8 mouse cellular contexts compared by ENCODE assay signal in genomic region chr4:114986591-114987432, GRCm38 (mm10). TPM values are rescaled to one million over a fixed set of nuclear protein-coding genes. Genes with fewer than 3 reads are reported as not detected.
A peak's percentile ranks its signal among the peaks of the same experiment; 100 is the strongest.
DNase-seq lines count a peak whose midpoint lies in the region; ATAC-seq lines count a peak whose summit lies in the region.

TSS of gene Cmpk1 (minus strand) at chr4:114987241.

- H3K27me3 ChIP-seq in hindbrain, embryonic 13.5 days, result peaks cover 4% of the 10 kb centered on the region; the same call in 1 of the 2 replicates

- no peaks in the 10 kb centered on the region for H3K9me3 ChIP-seq in hindbrain, embryonic 13.5 days

- H3K27ac ChIP-seq in hindbrain, embryonic 13.5 days, result peak within 1 kb of the TSS; percentile 100

- no peaks in the 10 kb centered on the region for H3K36me3 ChIP-seq in hindbrain, embryonic 13.5 days

- peak within 1 kb of the TSS; percentile 83 for H3K4me3 ChIP-seq in hindbrain, embryonic 13.5 days

- peak; percentile 98 for ATAC-seq in hindbrain, embryonic 13.5 days (ENCODE audit: low FRiP score)

- WGBS in hindbrain, embryonic 13.5 days, result under 1% methylated on average over 91 of the region's 93 CpGs

- DNase-seq in R1 (ENCODE audit: low read depth, low spot score), result peak; percentile 79
- peak; percentile 88 to 91 for DNase-seq in cerebellum, postnatal 14 days
- peak; percentile 59 to 67 for DNase-seq in frontal cortex, postnatal 25 days (ENCODE audit: low spot score in 2 of 2)
- DNase-seq in layer of hippocampus, postnatal 14 days (ENCODE audit: low spot score in 2 of 2), result peak; percentile 81 to 85
- peak; percentile 91 for DNase-seq in lung, postnatal 10 days
- peak; percentile 86 for DNase-seq in ovary, postnatal 36 days (ENCODE audit: low spot score)
- peak; percentile 89 for DNase-seq in thymus, postnatal 14 days

- peak within 1 kb of the TSS; percentile 92 for H3K9ac ChIP-seq in hindbrain, embryonic 13.5 days

- peaks cover 22% of the 10 kb centered on the region for H3K4me1 ChIP-seq in hindbrain, embryonic 13.5 days (replicated peaks)

- peak within 1 kb of the TSS; percentile 83 for H3K4me2 ChIP-seq in hindbrain, embryonic 13.5 days

RNA-seq across cellular contexts. Expression of gene Cmpk1, which starts in this region (rescaled TPM):
- 186 and 191 TPM in 2 replicates for polyA plus RNA-seq in hindbrain, embryonic 13.5 days (2015; fragmentation: Nextera tagmentation; extraction: Ambion mirVana)
- 100 to 1,000 TPM; 101 to 104 TPM for total RNA-seq in layer of hippocampus, postnatal 14 days (2021)

Comparison
In these comparisons a context has a peak if more than half of its experiments do, and no peak if none do; other contexts are left out.
1. Peak in every context shown above with its lines: DNase-seq, ATAC-seq, H3K4me3 ChIP-seq and H3K27ac ChIP-seq.